Mouse (Mus musculus): ENCODE data around the gene Erp44.

DNA sequence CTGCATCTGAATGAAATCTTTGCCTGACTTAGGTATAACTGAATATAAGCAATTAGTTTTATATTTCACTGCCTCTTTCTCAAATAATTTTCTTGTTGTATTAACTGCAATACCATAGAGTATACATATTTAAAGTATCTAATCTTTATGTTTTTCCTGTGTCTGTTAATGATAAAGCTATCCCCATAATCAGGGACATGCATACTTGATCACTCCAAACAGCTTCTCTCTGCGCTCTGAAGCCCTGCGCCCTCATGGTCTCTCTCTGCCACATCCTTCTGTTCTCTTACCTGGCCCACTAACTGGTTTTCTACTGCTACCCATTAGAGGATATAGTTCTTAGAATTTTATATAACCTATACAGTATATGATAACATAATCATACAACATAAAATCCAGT, 129.9 kb downstream of the Erp44 start:
- TF ChIP-seq CTCF (conservative IDR thresholded peaks at IDR 0.05; ENCODE audit: low read length) = no peak
- TF ChIP-seq POU5F1 (IDR thresholded peaks at IDR 0.05; ENCODE audit: borderline replicate concordance, low read length) = no peak
- no peak for TF ChIP-seq NANOG (IDR thresholded peaks at IDR 0.05; ENCODE audit: borderline replicate concordance, low read length)

Data from E14TG2a.4 (cell line).